Mouse (Mus musculus) forebrain, embryonic 12.5 days (tissue): ENCODE data around the gene Abcd4. TPM values are rescaled to one million over a fixed set of nuclear protein-coding genes. Genes with fewer than 3 reads are reported as not detected.

Experiments
- ATAC-seq: fragments of 200-750 bp; cut with Nextera tagmentation; 2 replicates; pipeline ENCODE4 v1.8.0; 2017; ENCODE audit warnings: moderate TSS enrichment; ENCODE audit not compliant: low FRiP score
- H3K27ac ChIP-seq: fragments of 300-500 bp; sonication (generic); 2 replicates; pipeline ENCODE4 v1.5.1; 2016; ENCODE audit warnings: mild to moderate bottlenecking
- H3K27me3 ChIP-seq: fragments of 300-500 bp; sonication (generic); 2 replicates; pipeline ENCODE4 v1.6.1; 2016; ENCODE audit warnings: mild to moderate bottlenecking
- H3K36me3 ChIP-seq: fragments of 300-500 bp; sonication (generic); replicated peaks from 2 replicates; pipeline ENCODE4 v1.6.1; 2016; ENCODE audit warnings: mild to moderate bottlenecking
- H3K4me1 ChIP-seq: fragments of 300-500 bp; sonication (generic); 2 replicates; pipeline ENCODE4 v1.6.1; 2016
- H3K4me2 ChIP-seq: fragments of 300-500 bp; sonication (generic); 2 replicates; pipeline ENCODE4 v1.6.1; 2016; ENCODE audit warnings: mild to moderate bottlenecking, moderate library complexity
- H3K4me3 ChIP-seq: fragments of 300-500 bp; sonication (generic); replicated peaks from 2 replicates; pipeline ENCODE4 v1.5.1; 2016; ENCODE audit warnings: mild to moderate bottlenecking
- H3K9ac ChIP-seq: fragments of 300-500 bp; sonication (generic); 2 replicates; pipeline ENCODE4 v1.6.1; 2016; ENCODE audit warnings: mild to moderate bottlenecking
- H3K9me3 ChIP-seq: fragments of 300-500 bp; sonication (generic); 2 replicates; pipeline ENCODE4 v1.6.1; 2016
- WGBS: fragments of 180-500 bp; shearing (Covaris S2); methylation state at CpG from one replicate; pipeline ENCODE4 v1.1.7; 2016; 5-methylcytosine and 5-hydroxymethylcytosine counted together
- polyA plus RNA-seq: library from polyadenylated mRNA; unstranded; fragments of >200 nt; fragmentation: Nextera tagmentation; extraction: Ambion mirVana; gene quantifications from 2 replicates; pipeline ENCODE4 v1.2.1, GENCODE M21; 2016

Gene Abcd4
- polyA plus RNA-seq, 1 experiment from 2014 or later, result 14.3 TPM

DNA sequence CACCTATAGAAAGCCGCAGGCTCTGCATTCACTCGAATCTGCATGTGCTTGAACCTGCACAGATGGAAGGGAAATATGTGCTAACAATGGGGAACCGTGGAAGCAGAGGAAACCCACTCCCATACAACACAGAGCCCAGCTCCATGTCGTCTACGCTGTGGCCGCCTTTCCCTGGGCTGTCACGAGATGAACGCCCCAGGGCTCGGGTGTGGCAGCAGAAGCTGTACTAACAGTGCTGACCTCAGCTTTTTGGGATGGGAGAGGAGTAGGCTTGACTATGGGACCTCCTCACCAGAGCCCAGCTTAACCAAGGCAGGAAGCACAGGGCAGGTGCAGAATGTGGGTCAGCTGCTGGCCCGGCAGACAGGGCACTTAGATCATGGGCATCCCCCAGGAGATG lies 5.5 kb downstream of the Abcd4 start:
- H3K27me3 ChIP-seq, result no peaks in the 10 kb centered on the region; the same call in 1 of the 2 replicates
- H3K27ac ChIP-seq, result no peak overlapping the region
- H3K4me3 ChIP-seq, result no peak overlapping the region
- no peak for ATAC-seq
- no peaks in the 10 kb centered on the region for H3K9me3 ChIP-seq
- no peak overlapping the region for H3K9ac ChIP-seq
- H3K36me3 ChIP-seq, result peaks cover 5% of the 10 kb centered on the region; the same call in 1 of the 2 replicates
- WGBS, result 91% methylated on average over 10 of the region's 10 CpGs
- H3K4me2 ChIP-seq, result no peak overlapping the region
- 0 out of 2 replicates have a peak, but pooled peaks cover 4% of the 10 kb centered on the region for H3K4me1 ChIP-seq

DNA sequence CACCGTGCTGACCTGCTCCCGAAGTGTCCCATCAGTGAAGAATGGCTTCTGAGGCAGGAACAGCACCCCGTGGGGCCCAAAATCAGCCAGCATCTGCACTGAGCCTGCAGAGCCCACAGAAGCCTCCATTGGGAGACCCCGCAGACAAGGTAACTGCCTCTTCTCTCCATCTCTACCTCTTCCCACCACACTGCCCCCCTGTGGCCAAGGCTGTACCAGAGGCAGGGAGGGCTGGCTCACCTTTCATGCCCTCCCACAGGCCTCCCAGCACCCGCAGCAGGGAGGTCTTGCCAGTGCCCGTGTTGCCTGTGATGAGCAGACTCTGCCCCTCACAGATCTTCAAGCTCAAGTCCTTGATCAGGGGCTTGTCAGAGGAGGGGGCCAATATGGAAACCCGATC lies 11.4 kb downstream of the Abcd4 start:
- Histone ChIP-seq H3K9me3 (no peaks in the 10 kb centered on the region), H3K36me3 (peaks cover 15% of the 10 kb centered on the region), H3K9ac (no peak overlapping the region), H3K4me1 (no peaks in the 10 kb centered on the region), H3K27me3 (no peaks in the 10 kb centered on the region), H3K27ac (no peak overlapping the region), H3K4me3 (no peak overlapping the region), H3K4me2 (no peak overlapping the region)
- no peak for ATAC-seq
- WGBS, result 86% methylated on average over 7 of the region's 7 CpGs

DNA sequence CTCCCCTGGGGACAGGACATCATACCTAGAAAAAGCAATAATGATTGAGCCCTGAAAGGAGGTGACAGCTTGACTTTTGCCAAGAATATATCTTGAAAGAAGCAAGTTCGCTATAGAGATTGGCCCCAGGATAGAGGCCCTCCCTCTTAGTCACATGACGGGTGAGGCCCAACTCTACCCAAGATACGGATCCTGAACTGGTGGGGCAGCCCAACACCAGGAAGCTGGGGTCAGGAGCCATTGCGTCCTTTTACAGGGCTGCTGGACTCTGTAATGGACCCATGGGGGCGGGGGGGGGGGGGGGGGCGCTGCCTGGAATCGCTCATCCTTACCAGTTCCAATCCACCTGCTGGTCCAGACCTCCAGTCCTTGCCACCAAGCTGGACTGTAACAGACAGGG lies 13.2 kb downstream of the Abcd4 start:
- no peak overlapping the region for H3K4me3 ChIP-seq
- peaks cover 4% of the 10 kb centered on the region; the same call in 1 of the 2 replicates for H3K27me3 ChIP-seq
- no peak overlapping the region for H3K27ac ChIP-seq
- H3K4me2 ChIP-seq, result no peak overlapping the region
- WGBS, result 87% methylated on average over 6 of the region's 7 CpGs
- no peak for ATAC-seq
- no peak overlapping the region for H3K9ac ChIP-seq
- peaks cover 15% of the 10 kb centered on the region for H3K36me3 ChIP-seq
- no peaks in the 10 kb centered on the region for H3K4me1 ChIP-seq
- H3K9me3 ChIP-seq, result no peaks in the 10 kb centered on the region

DNA sequence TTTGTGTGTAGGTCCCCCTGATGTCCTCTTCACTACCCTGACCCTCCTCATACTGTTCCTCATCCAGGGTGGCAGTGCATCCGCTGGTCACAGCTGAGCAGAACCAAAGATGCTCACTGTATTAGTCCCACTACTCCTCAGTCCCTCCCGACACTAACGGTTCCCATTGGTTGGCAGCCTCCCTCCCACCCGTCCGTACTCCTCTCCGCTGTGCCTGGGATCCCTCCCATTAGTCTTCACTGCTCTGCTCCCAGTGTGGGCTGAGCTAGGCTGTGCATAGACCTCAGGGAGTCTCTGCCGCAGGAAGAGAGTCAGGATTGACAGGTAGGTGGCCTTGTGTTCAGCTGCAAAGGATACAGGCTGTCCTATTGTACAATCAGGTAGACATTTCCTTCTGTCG lies 18.9 kb downstream of the Abcd4 start:
- Histone ChIP-seq H3K4me1 (no peaks in the 10 kb centered on the region), H3K27ac (no peak overlapping the region), H3K9ac (no peak overlapping the region), H3K27me3 (peaks cover 30% of the 10 kb centered on the region), H3K4me3 (no peak overlapping the region), H3K36me3 (peaks cover 6% of the 10 kb centered on the region), H3K9me3 (no peaks in the 10 kb centered on the region), H3K4me2 (no peak overlapping the region)
- ATAC-seq, result no peak
- WGBS, result 22% methylated on average over 8 of the region's 8 CpGs

DNA sequence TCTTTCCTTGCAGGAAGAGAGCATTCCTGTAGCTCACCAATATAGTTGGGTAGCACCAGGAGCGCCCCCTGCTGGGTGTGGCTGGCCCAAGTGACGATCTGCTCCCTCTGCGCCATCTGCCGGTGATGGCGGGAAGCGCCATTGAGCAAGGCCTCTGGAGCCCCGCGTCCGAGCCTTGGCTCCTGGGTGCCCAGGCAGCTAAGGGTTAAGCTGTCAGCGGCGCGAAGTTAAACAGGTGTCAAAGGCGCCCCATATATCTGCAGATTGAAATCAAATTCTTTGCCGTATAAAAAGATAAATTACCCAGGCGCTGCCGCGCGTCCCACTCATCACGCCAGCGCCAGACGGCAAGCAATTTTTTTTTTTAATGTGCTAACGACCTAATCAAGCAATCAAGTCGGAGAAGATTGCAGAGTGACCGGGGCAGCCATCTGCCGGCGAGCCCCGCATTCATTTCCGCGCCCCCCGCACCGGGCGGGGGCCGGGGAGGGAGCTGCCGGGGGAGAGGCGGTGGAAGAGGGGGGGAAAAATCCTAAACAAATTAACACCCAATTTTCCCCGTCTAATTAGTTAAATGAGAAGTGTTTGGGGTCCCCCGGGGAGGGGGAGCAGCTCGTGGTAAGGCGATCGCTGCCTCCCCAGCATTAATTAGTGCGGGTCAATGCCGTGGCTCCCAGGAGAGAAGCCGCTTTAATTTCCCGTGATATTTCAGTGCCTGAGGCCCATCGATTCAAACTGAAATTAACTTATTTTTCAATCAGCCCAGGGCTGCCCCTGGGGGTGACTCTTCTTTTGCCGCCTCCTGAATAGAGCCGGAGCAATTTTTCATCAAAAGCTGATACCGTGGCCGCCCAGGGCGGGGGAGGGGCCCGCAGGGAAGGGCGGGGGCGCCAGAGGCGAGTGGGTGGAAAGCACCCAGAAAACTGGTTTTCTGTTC lies 27.1 kb downstream of the Abcd4 start:
- Histone ChIP-seq H3K4me1 (peaks cover 14% of the 10 kb centered on the region), H3K9ac (peak overlapping the region; percentile 61), H3K9me3 (no peaks in the 10 kb centered on the region), H3K4me2 (peak overlapping the region; percentile 76), H3K4me3 (peak overlapping the region; percentile 43), H3K27ac (peak overlapping the region; percentile 36), H3K27me3 (peaks cover 41% of the 10 kb centered on the region), H3K36me3 (no peaks in the 10 kb centered on the region)
- WGBS, result under 1% methylated on average over 54 of the region's 54 CpGs
- ATAC-seq, result peak; percentile 84

DNA sequence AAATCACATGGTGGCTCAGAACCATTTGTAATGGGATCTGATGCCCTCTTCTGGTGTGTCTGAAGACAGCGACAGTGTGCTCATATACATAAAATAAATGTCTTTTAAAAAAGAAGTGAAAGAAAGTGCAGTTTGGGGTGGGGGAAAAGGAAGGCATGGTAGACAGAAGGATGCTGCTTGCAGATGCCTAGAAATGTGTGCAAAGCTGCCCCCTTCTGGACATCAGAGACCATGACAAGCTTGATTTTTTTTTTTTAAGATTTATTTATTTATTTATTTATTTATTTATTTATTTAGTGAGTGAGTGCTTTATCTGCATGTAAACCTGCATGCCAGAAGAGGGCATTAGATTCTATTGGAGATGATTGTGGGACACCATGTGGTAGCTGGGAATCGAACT lies 35.9 kb downstream of the Abcd4 start:
- Histone ChIP-seq H3K4me1 (peaks cover 7% of the 10 kb centered on the region; the same call in 1 of the 2 replicates), H3K36me3 (no peaks in the 10 kb centered on the region), H3K9ac (no peak overlapping the region), H3K27ac (no peak overlapping the region), H3K4me2 (no peak overlapping the region), H3K27me3 (peaks cover 36% of the 10 kb centered on the region), H3K9me3 (0 out of 2 replicates have a peak, but pooled peaks cover 4% of the 10 kb centered on the region), H3K4me3 (no peak overlapping the region)
- no peak for ATAC-seq
- 89% methylated on average over 2 of the region's 2 CpGs for WGBS

DNA sequence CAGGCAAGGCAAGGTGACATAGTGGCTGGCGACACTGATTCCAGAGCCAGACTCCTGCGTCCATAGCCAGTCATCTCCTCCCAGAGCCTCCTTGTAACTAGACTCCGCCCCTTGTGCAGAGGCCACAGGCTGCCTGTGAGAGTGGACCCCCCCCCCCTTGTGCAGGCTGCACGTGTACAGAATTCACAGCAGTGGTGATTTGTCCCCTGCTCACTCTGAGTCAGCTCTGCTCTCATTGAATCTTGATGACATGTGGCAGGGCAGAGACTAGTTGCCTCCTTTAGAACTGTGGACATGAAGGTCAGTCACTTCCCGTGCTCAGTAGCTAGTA lies 38.8 kb downstream of the Abcd4 start:
- peaks cover 7% of the 10 kb centered on the region; the same call in 1 of the 2 replicates for H3K4me1 ChIP-seq
- no peak overlapping the region for H3K9ac ChIP-seq
- peaks cover 52% of the 10 kb centered on the region for H3K27me3 ChIP-seq
- H3K4me3 ChIP-seq, result no peak overlapping the region
- peak; percentile 67; the same call in 1 of the 2 replicates for ATAC-seq
- H3K36me3 ChIP-seq, result no peaks in the 10 kb centered on the region
- no peak overlapping the region; the same call in 1 of the 2 replicates for H3K4me2 ChIP-seq
- WGBS, result 43% methylated on average over 5 of the region's 5 CpGs
- H3K9me3 ChIP-seq, result 0 out of 2 replicates have a peak, but pooled peaks cover 2% of the 10 kb centered on the region
- no peak overlapping the region for H3K27ac ChIP-seq

DNA sequence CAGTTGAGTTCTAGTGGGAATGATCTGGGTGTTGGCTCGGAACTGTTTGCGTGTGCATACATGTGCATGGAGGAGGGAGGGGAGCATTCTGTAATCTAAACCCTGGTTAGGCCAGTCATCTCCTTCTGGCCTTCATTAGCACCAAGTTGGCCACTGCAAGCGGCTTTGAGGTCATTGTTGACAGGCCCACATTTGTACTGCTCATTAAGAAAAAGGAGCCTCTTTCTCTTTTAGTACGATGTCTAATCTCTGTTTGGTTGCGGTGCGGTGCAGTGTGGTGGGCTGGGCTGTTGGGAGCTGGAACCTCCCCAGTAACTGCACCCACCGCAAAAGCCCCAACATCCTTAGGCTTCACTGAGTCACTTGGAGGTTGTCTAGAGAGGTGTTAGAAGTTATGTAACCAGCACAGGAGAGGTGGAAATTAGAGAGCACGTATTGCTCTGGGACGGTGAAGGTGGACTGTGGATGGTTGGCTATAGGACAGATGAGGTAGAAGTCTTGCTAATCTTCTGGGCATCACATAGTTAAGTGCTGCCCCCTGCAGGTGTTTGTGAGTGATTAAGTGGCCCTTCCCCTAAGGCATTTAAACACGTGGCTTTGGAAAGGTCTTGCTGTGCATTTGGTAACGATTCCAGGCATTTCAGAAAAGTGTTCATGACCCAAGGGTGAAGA lies 39.3 kb downstream of the Abcd4 start:
- H3K4me3 ChIP-seq, result no peak overlapping the region
- H3K9me3 ChIP-seq, result no peaks in the 10 kb centered on the region
- H3K27ac ChIP-seq, result no peak overlapping the region
- H3K4me1 ChIP-seq, result peaks cover 7% of the 10 kb centered on the region; the same call in 1 of the 2 replicates
- H3K36me3 ChIP-seq, result no peaks in the 10 kb centered on the region
- no peak overlapping the region; the same call in 1 of the 2 replicates for H3K4me2 ChIP-seq
- peaks cover 57% of the 10 kb centered on the region for H3K27me3 ChIP-seq
- no peak overlapping the region for H3K9ac ChIP-seq
- no peak for ATAC-seq
- WGBS, result 67% methylated on average over 11 of the region's 11 CpGs

DNA sequence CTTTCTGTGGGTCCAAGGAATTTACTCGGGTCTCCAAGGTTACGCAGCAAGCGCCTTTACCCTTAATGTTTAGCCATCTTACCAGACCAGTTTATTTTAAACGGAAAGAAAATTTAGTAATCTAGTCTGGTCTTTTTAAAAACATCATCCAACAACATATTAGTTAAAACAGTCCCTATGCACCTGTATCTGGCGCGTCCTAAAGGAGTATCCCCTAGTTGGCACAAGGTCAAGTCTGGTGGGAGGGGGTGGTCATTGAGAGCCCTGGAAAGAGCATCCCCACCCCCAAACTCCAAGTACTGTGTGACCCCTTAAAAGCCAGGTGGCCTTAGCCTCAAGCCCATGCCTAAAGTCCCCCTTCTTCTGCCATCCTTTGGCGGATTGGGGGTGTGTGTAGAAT lies 44.1 kb downstream of the Abcd4 start:
- ATAC-seq, result no peak
- no peak overlapping the region for H3K27ac ChIP-seq
- H3K4me3 ChIP-seq, result no peak overlapping the region
- H3K9ac ChIP-seq, result no peak overlapping the region
- peaks cover 22% of the 10 kb centered on the region for H3K4me1 ChIP-seq
- no peaks in the 10 kb centered on the region for H3K9me3 ChIP-seq
- H3K27me3 ChIP-seq, result peaks cover 94% of the 10 kb centered on the region
- no peak overlapping the region for H3K4me2 ChIP-seq
- no peaks in the 10 kb centered on the region for H3K36me3 ChIP-seq
- WGBS, result 12% methylated on average over 7 of the region's 7 CpGs

DNA sequence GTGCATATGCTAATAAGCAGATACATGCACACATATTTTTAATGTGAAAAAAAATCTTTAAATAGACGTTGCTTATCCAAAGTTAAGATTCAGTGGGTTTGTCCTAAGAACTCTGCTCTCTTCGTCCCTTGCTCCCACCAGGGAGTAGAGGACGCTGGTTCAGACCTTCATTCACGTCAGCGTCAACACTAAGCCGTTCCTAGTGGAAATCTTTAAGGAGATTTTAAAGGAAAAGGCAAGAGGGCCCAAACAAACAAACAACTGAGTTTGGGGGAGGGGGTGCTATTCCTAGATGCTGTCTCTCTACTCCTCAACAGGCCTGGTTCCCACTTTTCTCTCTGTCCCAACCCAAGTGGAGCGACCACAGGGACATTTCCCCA lies 44.9 kb downstream of the Abcd4 start:
- Histone ChIP-seq H3K27me3 (peaks cover 100% of the 10 kb centered on the region), H3K4me3 (no peak overlapping the region), H3K9ac (no peak overlapping the region), H3K4me2 (no peak overlapping the region), H3K36me3 (no peaks in the 10 kb centered on the region), H3K27ac (no peak overlapping the region), H3K9me3 (no peaks in the 10 kb centered on the region), H3K4me1 (peaks cover 22% of the 10 kb centered on the region)
- ATAC-seq, result no peak
- 1% methylated on average over 7 of the region's 7 CpGs for WGBS

DNA sequence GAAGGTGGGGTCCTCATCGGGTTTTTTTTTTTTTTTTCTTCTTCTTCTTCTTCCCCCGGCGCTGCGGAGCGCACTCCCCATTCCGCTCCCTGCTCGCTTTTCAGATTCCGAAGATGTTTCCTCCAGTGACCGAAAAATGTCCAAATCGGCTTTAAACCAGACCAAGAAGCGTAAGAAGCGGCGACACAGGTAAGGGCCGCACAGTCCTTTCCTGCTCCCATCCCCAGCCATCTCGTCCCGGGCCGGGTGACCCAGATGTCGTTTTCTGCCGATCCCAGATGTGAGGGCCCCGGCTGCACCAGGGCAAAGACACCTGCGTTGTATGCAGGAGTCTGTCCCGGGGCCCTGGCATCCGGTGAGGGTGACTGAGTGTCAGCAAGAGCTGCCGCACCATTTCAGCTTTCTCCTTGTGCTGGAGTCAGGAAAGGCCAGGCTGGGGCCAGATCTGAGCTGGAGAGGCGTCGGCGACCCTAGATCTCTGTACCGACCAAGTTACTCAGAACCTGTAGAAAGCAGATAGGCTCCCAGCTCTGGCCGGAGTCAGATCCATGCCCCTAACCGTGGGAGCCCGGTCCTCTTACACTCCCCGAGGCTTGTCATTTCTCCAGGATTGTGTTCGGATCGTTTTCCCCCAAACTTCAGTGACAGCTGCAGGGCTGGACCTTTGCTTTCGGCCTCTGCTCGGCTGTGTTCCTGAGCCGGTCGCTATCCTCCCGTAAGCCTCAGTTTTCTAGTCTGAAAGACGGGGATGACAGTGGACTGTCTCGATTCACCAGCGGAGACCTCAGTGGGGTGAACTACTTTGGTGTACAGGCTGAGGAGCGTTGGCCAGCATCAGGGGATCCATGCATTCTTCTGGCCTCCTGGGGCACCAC lies 45.5 kb downstream of the Abcd4 start:
- Histone ChIP-seq H3K4me1 (peaks cover 22% of the 10 kb centered on the region), H3K27me3 (peaks cover 100% of the 10 kb centered on the region), H3K9me3 (no peaks in the 10 kb centered on the region), H3K4me3 (no peak overlapping the region), H3K4me2 (peak overlapping the region; percentile 17), H3K36me3 (no peaks in the 10 kb centered on the region), H3K27ac (no peak overlapping the region), H3K9ac (no peak overlapping the region)
- ATAC-seq, result no peak
- 1% methylated on average over 43 of the region's 43 CpGs for WGBS
